Mouse (Mus musculus) MEL (cell line): ENCODE measurements around the gene Egfem1.

Experiments used
- GATA1 ChIP-seq: IDR thresholded peaks from 2 replicates; pipeline ENCODE4 v1.6.1; 2011; ENCODE audit warnings: low read depth, low read length, improper control_type of control experiment
- POLR2A ChIP-seq, 2 experiments: IDR thresholded peaks; 2 replicates each; pipeline ENCODE4 v1.6.1; 2011 to 2012; ENCODE audit warnings: low read length in 2 of 2, mild to moderate bottlenecking in 2 of 2, control low read depth in 1 of 2, improper control_type of control experiment in 1 of 2, low read depth in 1 of 2, moderate library complexity in 1 of 2; ENCODE audit not compliant: control insufficient read depth in 1 of 2, insufficient read depth in 1 of 2, poor library complexity in 1 of 2

DNA sequence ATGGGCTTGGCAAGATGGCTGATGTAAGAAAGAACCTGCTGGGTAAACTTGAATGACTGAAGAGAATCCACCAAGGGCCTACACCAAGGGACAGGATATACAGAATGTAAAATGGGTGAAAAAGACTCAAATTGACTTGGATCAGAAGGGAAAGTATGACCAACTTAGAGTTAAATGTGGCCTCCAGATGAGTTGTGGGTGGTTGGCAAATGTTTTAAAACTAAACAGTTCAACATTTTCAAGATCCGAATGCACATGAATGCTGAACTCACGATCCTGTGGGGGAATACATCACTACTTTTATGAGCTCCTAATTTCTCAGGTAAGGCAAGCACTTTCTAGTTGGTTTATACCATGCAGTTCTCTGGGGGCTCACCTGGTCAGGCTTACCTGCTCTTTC lies 625.0 kb downstream of the Egfem1 start:
- TF ChIP-seq POLR2A (IDR thresholded peaks at IDR 0.05; ENCODE audit: control insufficient read depth in 1 of 2, insufficient read depth in 1 of 2, low read depth in 1 of 2, low read length in 2 of 2, poor library complexity in 1 of 2) (no peak), GATA1 (no peak)
